Mouse (Mus musculus) kidney, embryonic 16.5 days (tissue): ENCODE results near the gene Gm49322. TPM values are rescaled to one million over a fixed set of nuclear protein-coding genes. Genes with fewer than 3 reads are reported as not detected.
"Not testable (repeated sequence)": the region's sequence is repeated elsewhere in the genome, so short reads cannot be mapped to it uniquely, and the experiment has no call there.

Experiments
- ATAC-seq: fragments of 200-750 bp; cut with Nextera tagmentation; 2 replicates; pipeline ENCODE4 v1.8.0; 2017; ENCODE audit warnings: moderate TSS enrichment; ENCODE audit not compliant: low FRiP score, low TSS enrichment
- H3K27ac ChIP-seq: fragments of 300-500 bp; sonication (generic); 2 replicates; pipeline ENCODE4 v1.5.1; 2014; ENCODE audit warnings: low read length
- H3K27me3 ChIP-seq: fragments of 300-500 bp; sonication (generic); 2 replicates; pipeline ENCODE4 v1.6.1; 2014; ENCODE audit warnings: low read length, control low read depth, mixed read lengths; ENCODE audit not compliant: insufficient read depth
- H3K36me3 ChIP-seq: fragments of 300-500 bp; sonication (generic); 2 replicates; pipeline ENCODE4 v1.6.1; 2014; ENCODE audit warnings: low read length, control low read depth, mixed read lengths; ENCODE audit not compliant: insufficient read depth
- H3K4me1 ChIP-seq: fragments of 300-500 bp; sonication (generic); 2 replicates; pipeline ENCODE4 v1.6.1; 2014; ENCODE audit warnings: low read length, control low read depth, mixed read lengths; ENCODE audit not compliant: insufficient read depth
- H3K4me2 ChIP-seq: fragments of 300-500 bp; sonication (generic); replicated peaks from 2 replicates; pipeline ENCODE4 v1.6.1; 2014; ENCODE audit warnings: low read depth, low read length
- H3K4me3 ChIP-seq: fragments of 300-500 bp; sonication (generic); 2 replicates; pipeline ENCODE4 v1.5.1; 2014; ENCODE audit warnings: mild to moderate bottlenecking, low read length
- H3K9ac ChIP-seq: fragments of 300-500 bp; sonication (generic); replicated peaks from 2 replicates; pipeline ENCODE4 v1.6.1; 2014; ENCODE audit warnings: low read length
- H3K9me3 ChIP-seq: fragments of 300-500 bp; sonication (generic); 2 replicates; pipeline ENCODE4 v1.6.1; 2016; ENCODE audit warnings: low read length, control low read depth
- WGBS: fragments of 180-500 bp; shearing (Covaris S2); extraction: QIAGEN DNeasy Blood & Tissue Kit; methylation state at CpG from one replicate; pipeline ENCODE4 v1.1.7; 2014; 5-methylcytosine and 5-hydroxymethylcytosine counted together
- polyA plus RNA-seq: library from polyadenylated mRNA; unstranded; fragments of >200 nt; fragmentation: Nextera tagmentation; extraction: Ambion mirVana; gene quantifications from 2 replicates; pipeline ENCODE4 v1.2.1, GENCODE M21; 2015

The Gm49322 gene
- polyA plus RNA-seq, 1 experiment from 2014 or later: 4.2 TPM

- H3K27ac ChIP-seq: no peak overlapping the region
- H3K4me1 ChIP-seq: no peaks in the 10 kb centered on the region
- 92% methylated on average over 10 of the region's 10 CpGs for WGBS
- no peak overlapping the region for H3K4me3 ChIP-seq
- H3K4me2 ChIP-seq: no peak overlapping the region
- H3K9me3 ChIP-seq: no peaks in the 10 kb centered on the region
- ATAC-seq: no peak
- no peaks in the 10 kb centered on the region for H3K27me3 ChIP-seq
- H3K36me3 ChIP-seq: peaks cover 56% of the 10 kb centered on the region
- H3K9ac ChIP-seq: no peak overlapping the region
Observed at GRCm38 (mm10) chr10:80646936-80647335, 41.1 kb downstream of the Gm49322 start.

GRCm38 (mm10) chr10:80649910-80650309, 44.1 kb downstream of the Gm49322 start:
- not testable (repeated sequence) for H3K9ac ChIP-seq, H3K4me2 ChIP-seq, H3K27ac ChIP-seq, H3K4me1 ChIP-seq, H3K27me3 ChIP-seq, H3K4me3 ChIP-seq, ATAC-seq, H3K9me3 ChIP-seq
- WGBS: 88% methylated on average over 6 of the region's 6 CpGs
- H3K36me3 ChIP-seq: peaks cover 30% of the 10 kb centered on the region

GRCm38 (mm10) chr10:80650392-80650791, 44.6 kb downstream of the Gm49322 start:
- peaks cover 25% of the 10 kb centered on the region for H3K36me3 ChIP-seq
- H3K9ac ChIP-seq: no peak overlapping the region
- peaks cover 13% of the 10 kb centered on the region for H3K4me1 ChIP-seq
- no peak for ATAC-seq
- H3K4me2 ChIP-seq: no peak overlapping the region
- H3K27ac ChIP-seq: no peak overlapping the region
- H3K9me3 ChIP-seq: no peaks in the 10 kb centered on the region
- no peak overlapping the region for H3K4me3 ChIP-seq
- no peaks in the 10 kb centered on the region for H3K27me3 ChIP-seq
- WGBS: 89% methylated on average over 10 of the region's 10 CpGs

GRCm38 (mm10) chr10:80653156-80653720, 47.4 kb downstream of the Gm49322 start:
- H3K4me1 ChIP-seq: peaks cover 29% of the 10 kb centered on the region
- no peak for ATAC-seq
- no peak overlapping the region for H3K4me2 ChIP-seq
- WGBS: 84% methylated on average over 6 of the region's 6 CpGs
- 0 out of 2 replicates have a peak, but pooled peaks cover 3% of the 10 kb centered on the region for H3K36me3 ChIP-seq
- H3K27me3 ChIP-seq: no peaks in the 10 kb centered on the region
- H3K4me3 ChIP-seq: no peak overlapping the region
- no peaks in the 10 kb centered on the region for H3K9me3 ChIP-seq
- no peak overlapping the region for H3K27ac ChIP-seq
- no peak overlapping the region for H3K9ac ChIP-seq

- H3K27ac ChIP-seq: no peak overlapping the region
- 79% methylated on average over 6 of the region's 6 CpGs for WGBS
Observed at GRCm38 (mm10) chr10:80654866-80655265, 49.0 kb downstream of the Gm49322 start.

GRCm38 (mm10) chr10:80655406-80656129, 49.7 kb downstream of the Gm49322 start:
- H3K4me1 ChIP-seq: peaks cover 34% of the 10 kb centered on the region

More at GRCm38 (mm10) chr10:80654866-80655265, 49.0 kb downstream of the Gm49322 start:
- no peak for ATAC-seq
- Histone ChIP-seq H3K4me3 (0 out of 2 replicates have a peak overlapping the region, but pooled peaks have one; percentile 3), H3K36me3 (no peaks in the 10 kb centered on the region), H3K9ac (no peak overlapping the region; the same call in 1 of the 2 replicates), H3K4me1 (peaks cover 34% of the 10 kb centered on the region), H3K27me3 (no peaks in the 10 kb centered on the region), H3K9me3 (no peaks in the 10 kb centered on the region), H3K4me2 (peak overlapping the region; percentile 96)

GRCm38 (mm10) chr10:80656130-80656862, 50.5 kb downstream of the Gm49322 start:
- Histone ChIP-seq H3K4me3 (peak overlapping the region; percentile 91), H3K4me2 (peak overlapping the region; percentile 96), H3K4me1 (peaks cover 34% of the 10 kb centered on the region), H3K9me3 (no peaks in the 10 kb centered on the region), H3K27ac (peak overlapping the region; percentile 95), H3K27me3 (no peaks in the 10 kb centered on the region), H3K36me3 (no peaks in the 10 kb centered on the region), H3K9ac (peak overlapping the region; percentile 95)
- under 1% methylated on average over 60 of the region's 72 CpGs for WGBS
- peak; percentile 80 for ATAC-seq

More at GRCm38 (mm10) chr10:80655406-80656129, 49.7 kb downstream of the Gm49322 start:
- WGBS: 1% methylated on average over 12 of the region's 12 CpGs
- Histone ChIP-seq H3K4me3 (peak overlapping the region; percentile 91), H3K27ac (peak overlapping the region; percentile 56; the same call in 1 of the 2 replicates), H3K4me2 (peak overlapping the region; percentile 96), H3K9me3 (no peaks in the 10 kb centered on the region), H3K9ac (peak overlapping the region; percentile 95), H3K27me3 (no peaks in the 10 kb centered on the region), H3K36me3 (no peaks in the 10 kb centered on the region)
- peak; percentile 47 for ATAC-seq

GRCm38 (mm10) chr10:80656863-80657623, 51.2 kb downstream of the Gm49322 start, which contains the start of gene Btbd2:
Btbd2 (minus strand) TSS chr10:80657071.
- Histone ChIP-seq H3K4me2 (peak within 1 kb of the TSS; percentile 96), H3K9ac (peak within 1 kb of the TSS; percentile 95), H3K27me3 (no peaks in the 10 kb centered on the region), H3K27ac (peak within 1 kb of the TSS; percentile 95), H3K36me3 (no peaks in the 10 kb centered on the region), H3K4me1 (peaks cover 34% of the 10 kb centered on the region), H3K9me3 (no peaks in the 10 kb centered on the region), H3K4me3 (peak within 1 kb of the TSS; percentile 91)
- ATAC-seq: peak; percentile 60
- WGBS: 21% methylated on average over 15 of the region's 15 CpGs

- WGBS: 85% methylated on average over 14 of the region's 14 CpGs
- H3K4me1 ChIP-seq: peaks cover 37% of the 10 kb centered on the region
Observed at GRCm38 (mm10) chr10:80658194-80658840, 52.5 kb downstream of the Gm49322 start.

More at GRCm38 (mm10) chr10:80658194-80658840, 52.5 kb downstream of the Gm49322 start:
- no peaks in the 10 kb centered on the region for H3K9me3 ChIP-seq
- no peak overlapping the region for H3K27ac ChIP-seq
- H3K4me3 ChIP-seq: no peak overlapping the region
- no peak overlapping the region for H3K4me2 ChIP-seq
- ATAC-seq: no peak
- no peaks in the 10 kb centered on the region for H3K27me3 ChIP-seq
- peak overlapping the region; percentile 51; the same call in 1 of the 2 replicates for H3K9ac ChIP-seq
- H3K36me3 ChIP-seq: no peaks in the 10 kb centered on the region
